Mouse (Mus musculus) frontal cortex, adult (tissue): Measurements from ENCODE around the gene Cdc123.

ENCODE experiments used
- ATAC-seq: cut with Nextera tagmentation; 2 replicates; pipeline ENCODE4 v1.9.2; 2017; ENCODE audit warnings: mild to moderate bottlenecking, moderate library complexity, mixed read lengths; ENCODE audit not compliant: low TSS enrichment

Cdc123 gene

GRCm38 (mm10) chr2:5805228-5805627 lies 39.7 kb downstream of the Cdc123 start:
- ATAC-seq = no peak; the same call in 1 of the 2 replicates

- ATAC-seq = no peak
Measured at GRCm38 (mm10) chr2:5804440-5805045, 40.4 kb downstream of the Cdc123 start.

- no peak for ATAC-seq
Measured at GRCm38 (mm10) chr2:5801927-5802590, 42.9 kb downstream of the Cdc123 start.

GRCm38 (mm10) chr2:5801182-5801640 lies 43.8 kb downstream of the Cdc123 start:
- no peak for ATAC-seq

- ATAC-seq = no peak
Measured at GRCm38 (mm10) chr2:5797816-5798672, 46.9 kb downstream of the Cdc123 start.

- ATAC-seq = no peak
Measured at GRCm38 (mm10) chr2:5793771-5794170, 51.2 kb downstream of the Cdc123 start.

- ATAC-seq = no peak
Measured at GRCm38 (mm10) chr2:5792056-5792455, 52.9 kb downstream of the Cdc123 start.

- no peak for ATAC-seq
Measured at GRCm38 (mm10) chr2:5789625-5790160, 55.3 kb downstream of the Cdc123 start.

- no peak for ATAC-seq
Measured at GRCm38 (mm10) chr2:5787391-5787790, 57.6 kb downstream of the Cdc123 start.

- no peak for ATAC-seq
Measured at GRCm38 (mm10) chr2:5772464-5772863, 72.5 kb downstream of the Cdc123 start.

- peak; percentile 94 for ATAC-seq
Measured at GRCm38 (mm10) chr2:5770708-5771241, 74.2 kb downstream of the Cdc123 start.

GRCm38 (mm10) chr2:5769630-5770029 lies 75.3 kb downstream of the Cdc123 start:
- ATAC-seq = no peak

GRCm38 (mm10) chr2:5768946-5769345 lies 76.0 kb downstream of the Cdc123 start:
- ATAC-seq = no peak

GRCm38 (mm10) chr2:5762031-5762430 lies 82.9 kb downstream of the Cdc123 start:
- ATAC-seq = no peak

- ATAC-seq = no peak
Measured at GRCm38 (mm10) chr2:5760479-5761008, 84.4 kb downstream of the Cdc123 start.

GRCm38 (mm10) chr2:5758569-5758968 lies 86.4 kb downstream of the Cdc123 start:
- no peak for ATAC-seq

- no peak for ATAC-seq
Measured at GRCm38 (mm10) chr2:5750872-5751271, 94.1 kb downstream of the Cdc123 start.

GRCm38 (mm10) chr2:5749210-5749609 lies 95.8 kb downstream of the Cdc123 start:
- ATAC-seq = no peak

- ATAC-seq = no peak
Measured at GRCm38 (mm10) chr2:5747545-5748043, 97.4 kb downstream of the Cdc123 start.

GRCm38 (mm10) chr2:5746529-5746928 lies 98.4 kb downstream of the Cdc123 start:
- ATAC-seq = no peak
